Mouse (Mus musculus): ENCODE results near the gene Pld4. TPM values are rescaled to one million over a fixed set of nuclear protein-coding genes. Genes with fewer than 3 reads are reported as not detected.

The Pld4 gene
- total and polyA plus RNA-seq, 2 experiments, result 8.5 to 20.5 TPM

DNA sequence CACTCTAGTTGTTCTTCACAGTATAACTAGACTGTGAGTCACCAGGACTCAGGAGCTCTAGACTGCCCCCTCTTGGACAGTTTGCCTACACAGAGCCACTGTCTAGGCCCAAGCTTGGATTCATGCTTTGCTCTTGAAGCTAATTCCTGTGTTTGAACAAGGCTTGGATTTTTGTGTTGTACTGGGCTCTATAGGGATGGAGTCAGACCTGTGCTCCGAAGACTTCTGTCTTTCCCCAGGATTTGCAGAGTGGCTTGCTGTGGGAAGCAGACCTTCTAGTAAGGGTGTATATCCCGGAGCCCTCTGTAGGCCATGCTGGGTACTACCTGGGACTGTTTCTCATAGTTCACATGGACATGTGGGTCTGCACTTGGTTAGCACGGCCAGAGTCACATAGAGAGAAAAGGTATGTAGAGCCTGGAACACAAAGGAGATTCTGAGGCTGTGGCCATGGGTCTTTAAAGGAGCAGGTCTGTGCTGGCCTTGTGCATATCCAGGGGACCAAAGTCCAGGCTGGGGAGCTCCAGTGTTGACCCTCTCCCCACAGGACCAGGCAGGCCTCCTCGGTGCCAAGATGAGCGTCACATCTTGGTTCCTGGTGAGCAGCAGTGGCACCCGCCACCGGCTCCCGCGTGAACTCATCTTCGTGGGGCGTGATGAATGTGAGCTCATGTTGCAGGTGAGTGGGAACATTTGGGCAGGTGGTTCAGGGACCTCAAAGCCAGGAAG, 36.2 kb upstream of the Pld4 start:
- H3K36me3 ChIP-seq (ENCODE audit: control insufficient read depth, insufficient read depth, low read length), result no peaks in the 10 kb centered on the region
- DNase-seq (ENCODE audit: extremely low read depth, low read depth, low spot score), result peak; percentile 57
- H3K79me2 ChIP-seq (ENCODE audit: control insufficient read depth, insufficient read depth, low read length), result peaks cover 27% of the 10 kb centered on the region; the same call in 1 of the 2 replicates
- H3K4me3 ChIP-seq (ENCODE audit: insufficient read depth, low read depth, low read length), result no peak overlapping the region
- no peak overlapping the region for H3K9ac ChIP-seq (ENCODE audit: low read depth, low read length)
- no peaks in the 10 kb centered on the region for H3K27me3 ChIP-seq (ENCODE audit: control insufficient read depth, insufficient read depth, low read length)
- H3K4me1 ChIP-seq (ENCODE audit: control insufficient read depth, insufficient read depth, low read length), result peaks cover 10% of the 10 kb centered on the region
- H3K27ac ChIP-seq (replicated peaks; ENCODE audit: insufficient read depth, low read depth, low read length), result no peak overlapping the region
- TF ChIP-seq POLR2A (IDR thresholded peaks at IDR 0.05; ENCODE audit: extremely low read depth, insufficient read depth, low read length) (no peak), CTCF (IDR thresholded peaks at IDR 0.05; ENCODE audit: low read depth, low read length) (peak; percentile 38; the same call in 1 of the 2 replicates)
- WGBS, result 59% methylated on average over 11 of the region's 11 CpGs

DNA sequence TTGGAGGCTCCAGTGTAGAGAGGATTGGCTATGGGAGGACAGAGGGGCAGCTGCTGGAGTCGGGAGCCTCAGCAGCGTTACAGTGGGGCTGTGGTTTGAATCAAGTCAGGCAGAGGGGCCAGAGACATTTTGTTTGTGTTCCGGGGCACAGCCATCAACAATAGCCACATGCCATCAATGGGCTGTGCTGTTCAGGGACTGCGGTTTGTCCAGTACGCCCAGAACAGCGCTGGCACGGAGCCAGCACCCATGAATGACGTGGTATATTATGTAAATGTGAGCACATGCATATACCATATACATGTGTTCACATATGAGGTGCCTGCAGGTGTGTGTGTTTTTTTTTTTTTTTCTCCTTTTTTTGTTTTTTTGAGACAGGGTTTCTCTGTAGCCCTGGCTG, 32.7 kb upstream of the Pld4 start:
- Histone ChIP-seq H3K27me3 (ENCODE audit: control insufficient read depth, insufficient read depth, low read length) (no peaks in the 10 kb centered on the region), H3K79me2 (ENCODE audit: control insufficient read depth, insufficient read depth, low read length) (peaks cover 18% of the 10 kb centered on the region; the same call in 1 of the 2 replicates), H3K36me3 (ENCODE audit: control insufficient read depth, insufficient read depth, low read length) (no peaks in the 10 kb centered on the region), H3K4me3 (ENCODE audit: insufficient read depth, low read depth, low read length) (no peak overlapping the region), H3K27ac (replicated peaks; ENCODE audit: insufficient read depth, low read depth, low read length) (no peak overlapping the region), H3K9ac (ENCODE audit: low read depth, low read length) (no peak overlapping the region), H3K4me1 (ENCODE audit: control insufficient read depth, insufficient read depth, low read length) (peaks cover 2% of the 10 kb centered on the region)
- TF ChIP-seq CTCF (IDR thresholded peaks at IDR 0.05; ENCODE audit: low read depth, low read length) (no peak), POLR2A (IDR thresholded peaks at IDR 0.05; ENCODE audit: extremely low read depth, insufficient read depth, low read length) (no peak)
- WGBS, result 74% methylated on average over 8 of the region's 8 CpGs
- no peak for DNase-seq (ENCODE audit: extremely low read depth, low read depth, low spot score)

DNA sequence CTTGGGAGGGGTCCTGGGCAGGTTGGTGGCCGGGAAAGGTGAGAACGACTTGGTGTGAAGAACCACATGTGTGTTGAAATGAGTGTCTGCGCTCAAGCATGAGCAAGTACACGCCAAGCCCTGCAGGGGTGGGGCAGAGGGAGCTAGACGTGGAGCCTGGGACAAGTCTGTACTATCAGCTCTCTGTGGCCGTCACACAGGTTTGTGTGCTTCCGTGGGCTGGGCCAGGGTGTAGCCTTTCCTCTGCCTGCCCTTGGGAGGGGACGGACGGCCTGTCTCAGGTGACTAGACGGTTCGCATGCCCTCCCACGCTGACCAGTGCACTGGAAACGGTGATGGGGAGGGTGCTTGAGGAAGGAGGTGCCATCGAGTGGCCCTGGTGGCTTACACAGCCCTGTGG, 29.6 kb upstream of the Pld4 start:
- H3K4me3 ChIP-seq (ENCODE audit: insufficient read depth, low read depth, low read length), result no peak overlapping the region
- no peaks in the 10 kb centered on the region for H3K4me1 ChIP-seq (ENCODE audit: control insufficient read depth, insufficient read depth, low read length)
- 90% methylated on average over 14 of the region's 14 CpGs for WGBS
- H3K79me2 ChIP-seq (ENCODE audit: control insufficient read depth, insufficient read depth, low read length), result 0 out of 2 replicates have a peak, but pooled peaks cover 7% of the 10 kb centered on the region
- TF ChIP-seq CTCF (IDR thresholded peaks at IDR 0.05; ENCODE audit: low read depth, low read length), result no peak
- TF ChIP-seq POLR2A (IDR thresholded peaks at IDR 0.05; ENCODE audit: extremely low read depth, insufficient read depth, low read length), result no peak
- no peak overlapping the region for H3K9ac ChIP-seq (ENCODE audit: low read depth, low read length)
- DNase-seq (ENCODE audit: extremely low read depth, low read depth, low spot score), result no peak
- no peaks in the 10 kb centered on the region for H3K36me3 ChIP-seq (ENCODE audit: control insufficient read depth, insufficient read depth, low read length)
- no peaks in the 10 kb centered on the region for H3K27me3 ChIP-seq (ENCODE audit: control insufficient read depth, insufficient read depth, low read length)
- no peak overlapping the region for H3K27ac ChIP-seq (replicated peaks; ENCODE audit: insufficient read depth, low read depth, low read length)

DNA sequence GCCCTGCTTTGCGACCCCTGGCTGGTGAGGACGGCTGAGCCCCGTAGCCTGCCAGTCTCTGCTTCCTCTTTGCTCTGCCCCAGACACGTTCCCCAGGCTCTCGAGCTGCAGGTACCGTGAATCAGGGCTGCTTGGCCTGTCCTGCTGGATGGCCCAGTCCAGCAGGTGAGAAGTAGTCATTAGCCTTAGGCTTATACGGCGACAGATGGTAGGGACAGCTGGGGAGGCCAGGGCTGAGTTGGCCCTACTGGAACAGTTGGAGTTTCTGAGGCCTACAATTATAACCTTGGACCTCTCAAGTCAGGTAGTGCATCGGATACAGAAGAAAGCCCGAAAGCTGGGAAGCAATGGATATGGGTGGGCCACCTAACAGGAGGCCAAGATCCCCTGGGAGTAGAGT, 27.9 kb upstream of the Pld4 start:
- no peaks in the 10 kb centered on the region for H3K79me2 ChIP-seq (ENCODE audit: control insufficient read depth, insufficient read depth, low read length)
- no peaks in the 10 kb centered on the region for H3K27me3 ChIP-seq (ENCODE audit: control insufficient read depth, insufficient read depth, low read length)
- H3K9ac ChIP-seq (ENCODE audit: low read depth, low read length), result no peak overlapping the region
- H3K4me1 ChIP-seq (ENCODE audit: control insufficient read depth, insufficient read depth, low read length), result no peaks in the 10 kb centered on the region
- WGBS, result 88% methylated on average over 10 of the region's 10 CpGs
- DNase-seq (ENCODE audit: extremely low read depth, low read depth, low spot score), result no peak
- no peaks in the 10 kb centered on the region for H3K36me3 ChIP-seq (ENCODE audit: control insufficient read depth, insufficient read depth, low read length)
- no peak overlapping the region for H3K4me3 ChIP-seq (ENCODE audit: insufficient read depth, low read depth, low read length)
- H3K27ac ChIP-seq (replicated peaks; ENCODE audit: insufficient read depth, low read depth, low read length), result no peak overlapping the region
- TF ChIP-seq POLR2A (IDR thresholded peaks at IDR 0.05; ENCODE audit: extremely low read depth, insufficient read depth, low read length) (no peak), CTCF (IDR thresholded peaks at IDR 0.05; ENCODE audit: low read depth, low read length) (no peak)

DNA sequence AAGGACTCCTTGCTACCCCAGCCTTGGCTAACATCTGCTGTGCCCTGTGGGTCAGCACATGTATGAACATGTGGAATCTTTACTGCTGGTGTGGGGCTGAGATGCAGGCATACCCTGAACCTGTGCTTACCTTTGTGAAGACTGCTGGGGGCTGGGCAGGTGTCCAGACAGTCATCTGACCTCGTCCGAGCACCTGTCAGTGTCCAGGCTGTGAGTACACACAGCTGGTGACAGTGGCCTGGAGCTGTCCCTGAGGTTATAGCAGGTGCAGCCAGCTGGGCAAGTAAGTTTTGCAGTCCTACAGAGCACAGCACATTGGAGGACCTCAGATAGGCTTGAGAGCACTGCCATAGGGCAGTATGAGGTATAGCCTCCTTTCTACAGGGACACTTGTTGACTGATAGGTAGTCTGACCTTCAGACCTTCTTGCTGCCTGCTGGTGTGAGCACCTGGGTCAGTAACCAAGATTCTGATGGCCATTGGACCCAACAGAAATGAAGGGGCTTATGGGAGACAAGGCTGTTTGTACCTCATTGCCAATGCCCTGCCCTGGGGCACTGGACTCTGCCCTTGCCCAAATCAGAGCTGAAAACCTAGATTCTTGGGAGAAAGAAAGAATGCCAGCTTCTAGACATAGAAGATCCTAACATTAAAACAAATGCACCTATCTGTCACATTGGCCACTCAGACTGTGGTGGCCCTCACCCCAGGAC, 26.2 kb upstream of the Pld4 start:
- DNase-seq (ENCODE audit: extremely low read depth, low read depth, low spot score), result no peak
- no peak overlapping the region for H3K9ac ChIP-seq (ENCODE audit: low read depth, low read length)
- H3K4me1 ChIP-seq (ENCODE audit: control insufficient read depth, insufficient read depth, low read length), result no peaks in the 10 kb centered on the region
- no peaks in the 10 kb centered on the region for H3K79me2 ChIP-seq (ENCODE audit: control insufficient read depth, insufficient read depth, low read length)
- H3K27ac ChIP-seq (replicated peaks; ENCODE audit: insufficient read depth, low read depth, low read length), result no peak overlapping the region
- no peaks in the 10 kb centered on the region for H3K36me3 ChIP-seq (ENCODE audit: control insufficient read depth, insufficient read depth, low read length)
- H3K27me3 ChIP-seq (ENCODE audit: control insufficient read depth, insufficient read depth, low read length), result no peaks in the 10 kb centered on the region
- WGBS, result 14% methylated on average over 2 of the region's 2 CpGs
- no peak for TF ChIP-seq CTCF (IDR thresholded peaks at IDR 0.05; ENCODE audit: low read depth, low read length)
- TF ChIP-seq POLR2A (IDR thresholded peaks at IDR 0.05; ENCODE audit: extremely low read depth, insufficient read depth, low read length), result no peak
- H3K4me3 ChIP-seq (ENCODE audit: insufficient read depth, low read depth, low read length), result no peak overlapping the region

All from liver, adult 2 months (tissue).